Mouse (Mus musculus) fibroblast of lung, adult 2 months (primary cell): Measurements from ENCODE around the gene Nnmt.

ENCODE experiments used
- DNase-seq: peaks from one replicate; pipeline ENCODE4 v3.0.0-alpha.2; 2011; ENCODE audit warnings: low read depth

Gene Nnmt

GRCm38 (mm10) chr9:48558637-48559036, 46.3 kb downstream of the Nnmt start:
- no peak for DNase-seq

GRCm38 (mm10) chr9:48549056-48549455, 55.9 kb downstream of the Nnmt start:
- DNase-seq: no peak

- no peak for DNase-seq
Observed at GRCm38 (mm10) chr9:48547233-48547632, 57.7 kb downstream of the Nnmt start.
